Mouse (Mus musculus) heart, embryonic 10.5 days (tissue): ENCODE measurements around the gene Gh. TPM values are rescaled to one million over a fixed set of nuclear protein-coding genes. Genes with fewer than 3 reads are reported as not detected.
"Not testable (repeated sequence)": the region's sequence is repeated elsewhere in the genome, so short reads cannot be mapped to it uniquely, and the experiment has no call there.

Source experiments
- DNase-seq: peaks from one replicate; pipeline ENCODE4 v3.0.0-alpha.2; 2017; ENCODE audit warnings: low spot score
- H3K27ac ChIP-seq: fragments of 300-500 bp; sonication (generic); 2 replicates; pipeline ENCODE4 v1.5.1; 2016; ENCODE audit warnings: mild to moderate bottlenecking
- H3K27me3 ChIP-seq: fragments of 300-500 bp; sonication (generic); 2 replicates; pipeline ENCODE4 v1.6.1; 2016; ENCODE audit warnings: mild to moderate bottlenecking; ENCODE audit not compliant: poor library complexity, insufficient read depth, severe bottlenecking
- H3K36me3 ChIP-seq: fragments of 300-500 bp; sonication (generic); 2 replicates; pipeline ENCODE4 v1.6.1; 2016; ENCODE audit warnings: mild to moderate bottlenecking, moderate library complexity
- H3K4me1 ChIP-seq: fragments of 300-500 bp; sonication (generic); 2 replicates; pipeline ENCODE4 v1.6.1; 2016; ENCODE audit warnings: mild to moderate bottlenecking
- H3K4me3 ChIP-seq: fragments of 300-500 bp; sonication (generic); 2 replicates; pipeline ENCODE4 v1.5.1; 2016; ENCODE audit warnings: mild to moderate bottlenecking, moderate library complexity
- H3K9me3 ChIP-seq: fragments of 300-500 bp; sonication (generic); 2 replicates; pipeline ENCODE4 v1.6.1; 2016; ENCODE audit warnings: mild to moderate bottlenecking, moderate library complexity
- WGBS: fragments of 180-500 bp; shearing (Covaris S2); methylation state at CpG from one replicate; pipeline ENCODE4 v1.1.7; 2016; 5-methylcytosine and 5-hydroxymethylcytosine counted together
- polyA plus RNA-seq: library from polyadenylated mRNA; unstranded; fragments of >200 nt; fragmentation: Nextera tagmentation; extraction: Ambion mirVana; gene quantifications from 2 replicates; pipeline ENCODE4 v1.2.1, GENCODE M21; 2016

Gene Gh
- not detected in 2 replicates for polyA plus RNA-seq

DNA sequence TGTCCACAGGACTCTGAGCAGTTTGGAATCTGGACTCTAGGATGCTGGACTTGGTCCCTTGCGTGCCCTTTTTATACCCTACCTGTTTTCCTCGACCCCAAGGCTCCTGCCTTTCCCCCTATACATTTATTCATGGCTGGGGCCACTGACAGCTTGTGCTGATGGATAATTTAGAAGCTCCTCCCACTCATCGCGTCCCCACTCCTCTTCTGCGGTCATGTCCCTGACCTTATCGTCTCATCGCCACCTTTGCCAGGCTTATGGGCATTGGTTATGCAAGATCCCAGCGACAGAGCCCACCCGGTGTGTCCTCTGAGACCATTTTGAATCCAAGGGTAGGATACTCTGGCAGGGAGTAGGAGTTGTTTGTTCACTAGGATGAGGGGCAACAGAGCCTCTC is at the start of gene Gh:
TSS of gene Gh (minus strand) at position 101 of the 400 bp plus-strand sequence.
- H3K4me1 ChIP-seq = no peaks in the 10 kb centered on the region
- DNase-seq = no peak
- H3K27ac ChIP-seq = no peak within 1 kb of the TSS
- no peaks in the 10 kb centered on the region for H3K36me3 ChIP-seq
- 78% methylated on average over 9 of the region's 9 CpGs for WGBS
- no peak within 1 kb of the TSS for H3K4me3 ChIP-seq
- peaks cover 10% of the 10 kb centered on the region; the same call in 1 of the 2 replicates for H3K27me3 ChIP-seq
- no peaks in the 10 kb centered on the region for H3K9me3 ChIP-seq

DNA sequence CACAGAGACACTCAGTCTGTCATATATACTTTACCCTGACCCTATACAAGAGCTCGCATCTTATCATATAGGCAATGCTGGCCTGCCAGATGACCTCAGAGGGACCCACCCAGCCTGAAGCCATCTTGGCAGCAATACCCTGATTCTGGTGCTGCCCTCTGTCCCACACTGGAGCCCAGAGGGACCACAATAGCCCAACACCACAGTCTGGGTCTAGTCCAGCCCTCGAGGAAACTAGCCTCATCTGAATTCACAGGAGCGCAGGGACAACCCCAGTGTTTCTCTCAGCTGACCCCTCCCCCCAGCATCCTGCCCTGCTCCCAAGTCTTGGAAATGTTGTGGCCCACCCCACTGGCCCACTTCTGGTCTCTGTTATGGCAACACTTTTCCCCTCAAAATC is 49.6 kb upstream of the Gh start:
- Histone ChIP-seq H3K27ac (no peak overlapping the region), H3K4me1 (peaks cover 26% of the 10 kb centered on the region), H3K9me3 (no peaks in the 10 kb centered on the region), H3K4me3 (no peak overlapping the region), H3K27me3 (no peaks in the 10 kb centered on the region), H3K36me3 (no peaks in the 10 kb centered on the region)
- WGBS = 53% methylated on average over 3 of the region's 3 CpGs
- DNase-seq = no peak

DNA sequence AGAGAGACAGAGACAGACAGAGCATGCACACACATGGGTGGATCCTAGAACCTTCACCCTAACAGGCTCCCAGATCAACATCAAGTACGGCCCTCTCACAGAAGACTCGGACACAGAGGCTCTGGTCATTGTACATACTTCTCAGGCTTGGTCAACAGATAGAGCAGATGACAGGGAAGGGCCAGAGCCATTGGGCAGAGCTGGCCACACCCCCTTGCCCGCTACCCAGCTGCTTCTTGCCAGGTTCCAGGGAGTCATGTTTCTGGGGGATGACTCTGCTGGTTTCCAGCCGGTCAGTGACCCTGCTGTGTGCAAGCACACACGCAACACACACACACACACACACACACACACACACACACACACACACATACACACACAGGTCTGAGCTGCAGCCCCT is 49.2 kb upstream of the Gh start:
- H3K4me3 ChIP-seq = no peak overlapping the region
- H3K9me3 ChIP-seq = no peaks in the 10 kb centered on the region
- WGBS = 57% methylated on average over 5 of the region's 5 CpGs

DNA sequence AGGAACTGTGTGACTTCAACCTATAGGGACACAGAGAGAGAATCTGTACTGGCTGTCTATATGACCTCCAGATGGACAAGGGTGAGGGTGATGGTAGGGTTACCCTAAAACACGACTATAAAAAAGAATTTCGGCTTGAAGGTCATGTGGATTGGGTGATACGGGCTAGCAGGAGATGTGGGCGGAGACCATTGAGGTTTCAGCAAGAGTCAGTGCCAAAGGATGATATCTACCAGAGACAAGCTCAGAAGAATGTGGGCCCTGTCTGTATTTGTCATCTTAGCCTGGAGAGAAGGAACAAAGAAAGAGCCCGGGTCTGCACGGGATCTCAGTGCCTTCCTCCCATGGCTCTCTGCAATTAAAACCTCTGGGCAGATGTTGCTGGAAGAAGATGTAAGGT is 48.1 kb upstream of the Gh start:
- H3K27ac ChIP-seq = no peak overlapping the region
- H3K36me3 ChIP-seq = no peaks in the 10 kb centered on the region
- no peak overlapping the region for H3K4me3 ChIP-seq
- 72% methylated on average over 6 of the region's 6 CpGs for WGBS
- peaks cover 17% of the 10 kb centered on the region for H3K4me1 ChIP-seq
- DNase-seq = no peak
- no peaks in the 10 kb centered on the region for H3K9me3 ChIP-seq
- H3K27me3 ChIP-seq = no peaks in the 10 kb centered on the region

More for the DNA sequence above, 49.2 kb upstream of the Gh start:
- Histone ChIP-seq H3K27ac (no peak overlapping the region), H3K27me3 (no peaks in the 10 kb centered on the region), H3K4me1 (peaks cover 25% of the 10 kb centered on the region), H3K36me3 (no peaks in the 10 kb centered on the region)
- DNase-seq = no peak

DNA sequence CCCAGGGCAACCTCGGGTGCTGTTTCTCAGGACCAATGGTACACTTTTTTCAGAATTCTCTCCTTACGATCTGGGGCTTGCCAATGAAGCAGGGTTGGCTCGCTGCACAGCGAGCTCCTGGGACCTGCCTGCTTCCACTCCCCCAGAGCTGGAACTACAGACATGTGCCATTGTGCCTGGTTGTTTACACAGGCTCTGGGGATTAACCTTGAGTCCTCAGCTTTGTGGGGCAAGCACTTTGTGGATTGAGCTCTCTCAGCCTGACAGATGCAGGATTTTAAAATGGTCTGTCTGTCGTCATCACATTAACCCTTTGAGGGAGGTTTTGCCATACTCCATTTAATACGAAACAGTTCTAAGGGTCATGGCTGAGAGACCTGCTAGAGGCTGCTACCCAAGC is 43.2 kb upstream of the Gh start:
- Histone ChIP-seq H3K27me3 (no peaks in the 10 kb centered on the region), H3K4me3 (no peak overlapping the region), H3K27ac (no peak overlapping the region), H3K4me1 (peaks cover 17% of the 10 kb centered on the region), H3K36me3 (no peaks in the 10 kb centered on the region), H3K9me3 (no peaks in the 10 kb centered on the region)
- DNase-seq = no peak
- 58% methylated on average over 6 of the region's 6 CpGs for WGBS

DNA sequence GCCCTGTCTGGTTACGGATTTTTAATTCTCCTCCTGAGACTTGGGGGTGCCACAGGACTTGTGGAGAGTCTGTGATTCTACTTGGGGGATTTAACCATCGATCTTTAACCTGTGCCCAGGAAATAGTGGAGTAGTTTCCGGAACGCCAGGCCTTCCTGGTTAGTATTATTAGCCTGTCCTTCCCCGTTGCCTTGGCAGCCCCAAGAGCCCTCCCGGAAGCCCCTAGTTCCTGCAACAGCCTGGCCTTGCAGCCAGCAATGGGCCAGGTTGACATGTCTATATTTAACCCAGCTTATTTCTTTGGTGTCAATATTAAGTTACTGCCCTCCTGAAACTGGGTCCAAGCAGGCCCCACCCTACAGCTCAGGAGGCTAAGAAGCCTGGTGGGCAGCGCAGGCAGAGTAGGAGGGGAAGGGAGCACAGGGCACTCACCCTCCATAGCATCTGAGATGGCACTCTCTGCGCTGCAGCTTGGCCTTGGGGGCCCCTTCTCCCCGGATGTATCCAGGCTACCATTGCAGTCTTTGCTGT is 39.4 kb upstream of the Gh start:
- WGBS = 72% methylated on average over 9 of the region's 9 CpGs
- H3K27ac ChIP-seq = 0 out of 2 replicates have a peak overlapping the region, but pooled peaks have one; percentile 56
- H3K27me3 ChIP-seq = 0 out of 2 replicates have a peak, but pooled peaks cover 7% of the 10 kb centered on the region
- peaks cover 25% of the 10 kb centered on the region for H3K4me1 ChIP-seq
- no peak overlapping the region for H3K4me3 ChIP-seq
- H3K9me3 ChIP-seq = no peaks in the 10 kb centered on the region
- no peaks in the 10 kb centered on the region for H3K36me3 ChIP-seq
- no peak for DNase-seq

DNA sequence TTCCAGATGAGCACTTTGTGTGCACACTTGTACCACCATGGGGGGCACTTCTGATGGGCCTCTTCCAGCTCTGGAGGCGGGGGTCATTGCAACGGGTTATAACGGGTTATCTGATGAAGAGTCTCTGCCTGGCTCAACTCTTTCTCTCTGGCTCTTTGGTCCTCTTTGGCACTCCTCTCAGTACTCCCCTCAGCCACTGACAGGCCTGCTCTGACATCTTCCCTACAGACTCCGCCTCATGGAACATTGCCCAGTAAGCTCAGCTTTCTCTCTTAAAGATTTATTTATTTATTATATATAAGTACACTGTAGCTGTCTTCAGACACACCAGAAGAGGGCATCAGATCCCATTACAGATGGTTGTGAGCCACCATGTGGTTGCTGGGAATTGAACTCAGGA is 37.7 kb upstream of the Gh start:
- H3K9me3 ChIP-seq, H3K27ac ChIP-seq, H3K27me3 ChIP-seq, H3K4me3 ChIP-seq, H3K36me3 ChIP-seq, DNase-seq: not testable (repeated sequence)
- peaks cover 26% of the 10 kb centered on the region for H3K4me1 ChIP-seq
- WGBS = 83% methylated on average over 4 of the region's 4 CpGs

DNA sequence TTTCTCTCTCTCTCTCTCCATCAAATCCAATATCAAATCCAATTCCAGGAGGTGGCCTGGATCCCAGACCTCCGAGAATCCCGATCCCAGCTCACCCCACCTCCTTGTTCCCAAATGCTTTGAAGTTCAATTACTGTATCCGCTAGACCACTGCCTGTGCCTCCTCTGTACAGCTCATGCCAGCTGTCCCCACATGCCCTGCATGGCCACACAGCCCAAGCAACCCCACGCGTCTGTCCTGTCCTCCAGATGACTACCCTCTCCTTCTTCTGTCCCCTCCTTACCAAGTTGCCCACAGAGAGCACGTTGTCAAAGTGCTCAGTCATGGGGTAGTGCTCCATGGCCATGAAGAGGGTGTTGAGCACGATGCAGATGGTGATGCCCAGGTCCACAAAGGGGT is 37.2 kb upstream of the Gh start:
- Histone ChIP-seq H3K36me3 (no peaks in the 10 kb centered on the region), H3K9me3 (no peaks in the 10 kb centered on the region), H3K27me3 (0 out of 2 replicates have a peak, but pooled peaks cover 7% of the 10 kb centered on the region), H3K4me3 (no peak overlapping the region), H3K27ac (no peak overlapping the region; the same call in 1 of the 2 replicates), H3K4me1 (peaks cover 30% of the 10 kb centered on the region)
- 74% methylated on average over 7 of the region's 7 CpGs for WGBS
- no peak for DNase-seq

DNA sequence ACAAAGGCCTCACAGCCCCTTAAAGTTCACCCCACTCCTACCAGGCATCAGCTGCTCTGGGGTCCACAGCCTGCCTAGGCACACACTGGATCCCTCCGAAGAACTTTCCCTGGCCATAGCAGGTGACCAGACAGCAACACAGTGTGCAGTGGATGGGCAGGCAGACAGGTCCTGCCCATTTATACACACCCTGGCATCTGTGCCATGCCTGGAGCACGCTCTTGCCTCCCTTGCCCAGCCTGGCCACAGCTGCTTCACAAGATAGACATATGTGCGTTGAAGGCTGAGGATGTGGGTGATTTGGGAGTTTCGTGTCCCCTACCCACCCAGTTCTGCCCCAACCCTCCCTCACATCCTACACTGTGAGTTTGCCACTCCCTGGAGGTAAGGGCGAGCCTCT is 36.4 kb upstream of the Gh start:
- Histone ChIP-seq H3K27me3 (0 out of 2 replicates have a peak, but pooled peaks cover 7% of the 10 kb centered on the region), H3K36me3 (no peaks in the 10 kb centered on the region), H3K4me1 (peaks cover 33% of the 10 kb centered on the region), H3K27ac (no peak overlapping the region), H3K9me3 (no peaks in the 10 kb centered on the region), H3K4me3 (no peak overlapping the region)
- 72% methylated on average over 5 of the region's 5 CpGs for WGBS
- no peak for DNase-seq

DNA sequence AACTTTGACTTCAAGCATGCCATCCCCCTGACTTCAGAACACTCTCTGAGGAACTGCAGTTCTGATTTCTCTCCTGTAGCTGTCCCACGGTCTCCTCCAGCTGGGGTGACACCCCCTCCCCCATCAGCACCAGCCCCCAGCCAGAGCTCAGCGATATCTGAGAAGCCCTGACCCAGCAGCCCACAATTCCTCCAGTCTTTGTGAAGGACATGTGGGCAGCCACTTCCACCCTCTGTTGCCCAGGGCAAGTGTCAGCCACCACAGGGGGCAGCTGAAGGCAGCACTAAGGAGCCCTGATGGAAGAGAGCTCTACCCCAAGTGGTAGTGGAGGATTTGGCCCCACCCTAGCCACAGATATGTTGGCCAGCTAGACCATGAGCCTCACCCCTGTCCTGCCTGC is 32.4 kb upstream of the Gh start:
- no peak for DNase-seq
- WGBS = 3% methylated on average over 2 of the region's 2 CpGs
- peak overlapping the region; percentile 5; the same call in 1 of the 2 replicates for H3K27ac ChIP-seq
- H3K4me3 ChIP-seq = no peak overlapping the region
- 0 out of 2 replicates have a peak, but pooled peaks cover 7% of the 10 kb centered on the region for H3K27me3 ChIP-seq
- no peaks in the 10 kb centered on the region for H3K36me3 ChIP-seq
- peaks cover 42% of the 10 kb centered on the region for H3K4me1 ChIP-seq
- no peaks in the 10 kb centered on the region for H3K9me3 ChIP-seq

DNA sequence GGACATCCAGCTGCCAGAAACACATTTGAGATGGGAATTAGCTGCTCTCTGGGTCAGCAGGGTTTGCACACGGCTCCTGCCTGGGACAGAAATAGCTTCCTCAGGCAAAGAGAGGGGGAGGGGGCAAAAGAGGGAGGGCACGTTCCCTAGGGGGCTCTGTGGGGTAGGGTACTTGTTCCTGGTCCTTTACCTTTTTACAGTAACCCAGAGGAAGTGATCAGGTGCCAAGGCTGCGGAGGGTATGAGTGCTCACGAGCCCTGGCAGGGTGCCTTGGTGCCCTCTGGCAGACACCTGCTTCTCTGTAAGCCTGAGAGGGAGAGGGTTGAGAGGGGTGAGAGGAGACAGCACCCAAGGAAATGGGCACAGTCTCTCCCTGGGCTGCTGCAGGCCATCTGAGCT is 30.8 kb upstream of the Gh start:
- peaks cover 48% of the 10 kb centered on the region for H3K4me1 ChIP-seq
- no peak for DNase-seq
- H3K4me3 ChIP-seq = peak overlapping the region; percentile 12; the same call in 1 of the 2 replicates
- WGBS = 46% methylated on average over 4 of the region's 4 CpGs
- no peaks in the 10 kb centered on the region for H3K27me3 ChIP-seq
- peak overlapping the region; percentile 71 for H3K27ac ChIP-seq
- no peaks in the 10 kb centered on the region for H3K9me3 ChIP-seq
- no peaks in the 10 kb centered on the region for H3K36me3 ChIP-seq

DNA sequence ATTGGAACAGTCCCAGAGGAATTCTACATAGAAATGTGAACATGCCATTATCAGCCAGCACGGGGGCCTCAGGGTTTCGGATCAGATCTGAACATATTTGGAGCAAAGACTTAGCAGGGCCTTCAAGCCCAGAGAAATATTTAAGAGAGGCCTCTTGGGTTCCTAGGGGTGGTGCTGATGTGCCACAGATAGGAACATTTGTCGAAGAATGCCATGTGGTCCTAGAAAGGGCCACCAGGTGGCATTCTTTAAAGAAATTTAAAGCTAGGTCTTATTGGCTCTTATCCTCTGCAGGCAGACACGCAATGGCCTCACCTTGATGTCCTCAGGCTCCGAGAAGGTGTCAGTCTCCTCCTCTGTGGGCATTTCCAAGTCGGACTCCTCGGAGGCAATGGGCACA is 28.0 kb upstream of the Gh start:
- Histone ChIP-seq H3K4me1 (peaks cover 70% of the 10 kb centered on the region), H3K27me3 (no peaks in the 10 kb centered on the region), H3K9me3 (no peaks in the 10 kb centered on the region), H3K27ac (peak overlapping the region; percentile 82), H3K36me3 (no peaks in the 10 kb centered on the region), H3K4me3 (no peak overlapping the region)
- WGBS = 53% methylated on average over 7 of the region's 7 CpGs
- DNase-seq = no peak

DNA sequence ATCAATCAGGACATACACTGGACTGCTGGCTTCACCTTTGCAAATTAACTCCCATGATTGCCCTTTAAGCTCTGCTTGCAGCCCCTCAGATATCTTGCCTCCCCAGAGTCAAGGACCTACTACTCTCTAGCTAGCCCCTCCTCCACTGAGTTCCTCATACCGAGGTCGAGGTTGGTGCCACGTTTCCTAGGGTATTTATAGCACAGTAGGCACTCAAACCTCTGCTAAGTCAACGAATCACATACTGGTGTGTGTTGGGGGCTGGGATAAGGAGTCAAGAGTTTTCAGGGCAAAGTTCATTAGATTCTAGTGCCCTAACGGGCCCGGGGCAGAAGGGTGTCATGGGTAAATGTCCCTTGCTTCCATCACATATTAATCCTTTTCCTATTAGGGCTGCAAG is 27.5 kb upstream of the Gh start:
- H3K27ac ChIP-seq = peak overlapping the region; percentile 82
- DNase-seq = no peak
- WGBS = 23% methylated on average over 6 of the region's 6 CpGs
- H3K27me3 ChIP-seq = no peaks in the 10 kb centered on the region
- H3K9me3 ChIP-seq = no peaks in the 10 kb centered on the region
- H3K36me3 ChIP-seq = no peaks in the 10 kb centered on the region
- H3K4me3 ChIP-seq = peak overlapping the region; percentile 32; the same call in 1 of the 2 replicates
- peaks cover 70% of the 10 kb centered on the region for H3K4me1 ChIP-seq

DNA sequence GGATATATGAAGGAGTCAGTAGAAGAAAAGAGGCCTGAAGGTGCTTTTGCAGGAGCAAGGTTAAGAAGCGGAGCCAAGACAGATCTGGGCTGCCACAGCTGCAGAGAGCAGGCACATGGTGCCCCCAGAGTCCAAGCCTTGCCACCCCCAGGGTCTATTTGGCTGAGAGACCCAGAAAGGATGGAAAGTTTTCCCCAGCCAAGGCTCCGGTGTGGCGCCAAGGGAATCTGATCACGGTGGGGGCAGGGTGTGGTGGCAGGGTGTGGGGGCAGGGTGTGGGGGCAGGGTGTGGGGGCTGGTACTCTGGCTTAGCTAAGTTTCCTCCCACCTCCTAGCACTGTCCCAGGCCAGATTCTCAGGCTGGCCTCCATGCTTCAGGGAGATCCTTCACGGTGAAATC is 26.9 kb upstream of the Gh start:
- Histone ChIP-seq H3K4me3 (0 out of 2 replicates have a peak overlapping the region, but pooled peaks have one; percentile 32), H3K4me1 (peaks cover 67% of the 10 kb centered on the region), H3K27ac (peak overlapping the region; percentile 82), H3K36me3 (no peaks in the 10 kb centered on the region), H3K9me3 (no peaks in the 10 kb centered on the region), H3K27me3 (no peaks in the 10 kb centered on the region)
- 25% methylated on average over 5 of the region's 5 CpGs for WGBS
- no peak for DNase-seq
